Mouse (Mus musculus) thymus, postnatal 14 days (tissue): Measurements from ENCODE around the gene Wnt5b.
"Not testable (repeated sequence)": the region's sequence is repeated elsewhere in the genome, so short reads cannot be mapped to it uniquely, and the experiment has no call there.

Experiments used
- DNase-seq: peaks from one replicate; pipeline ENCODE4 v3.0.0; 2021

The Wnt5b gene

GRCm38 (mm10) chr6:119449060-119449499 is 95.1 kb downstream of the Wnt5b start:
- DNase-seq = peak; percentile 67

DNA sequence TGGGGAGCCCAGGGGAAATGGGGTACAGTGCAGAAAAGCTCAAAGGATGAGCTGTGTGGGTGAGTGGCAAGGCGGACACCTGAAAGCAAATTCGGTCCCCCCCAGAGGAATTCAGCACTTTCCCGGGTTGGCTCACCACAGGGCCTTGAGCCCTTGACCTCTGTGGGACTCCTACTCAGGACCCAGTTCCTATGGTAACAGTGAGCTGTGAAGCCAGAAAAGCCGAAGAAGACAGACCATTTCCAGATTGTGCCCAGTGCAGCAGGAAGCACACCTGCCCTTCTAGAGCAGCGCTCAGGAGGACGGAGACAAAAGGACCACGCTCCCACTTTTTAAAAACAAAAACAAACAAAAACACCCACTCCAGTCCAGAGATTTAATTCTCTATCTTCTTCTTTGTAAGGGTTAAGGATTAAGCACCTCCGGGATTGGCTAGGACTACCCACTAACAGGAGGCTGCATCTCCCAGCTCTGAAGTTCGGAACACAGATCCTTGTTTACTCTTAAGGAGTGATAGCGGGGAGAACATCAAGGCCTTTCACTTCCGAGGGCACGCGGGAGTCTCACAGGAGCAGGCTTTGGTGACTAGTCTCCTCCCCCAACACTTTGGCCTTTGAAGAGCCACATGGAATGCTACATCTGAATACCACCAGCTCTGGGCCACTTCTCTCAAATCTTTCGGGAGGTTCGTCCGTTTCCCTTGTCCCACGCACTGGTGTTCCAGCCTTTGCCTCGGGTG is 95.7 kb downstream of the Wnt5b start:
- DNase-seq = no peak

DNA sequence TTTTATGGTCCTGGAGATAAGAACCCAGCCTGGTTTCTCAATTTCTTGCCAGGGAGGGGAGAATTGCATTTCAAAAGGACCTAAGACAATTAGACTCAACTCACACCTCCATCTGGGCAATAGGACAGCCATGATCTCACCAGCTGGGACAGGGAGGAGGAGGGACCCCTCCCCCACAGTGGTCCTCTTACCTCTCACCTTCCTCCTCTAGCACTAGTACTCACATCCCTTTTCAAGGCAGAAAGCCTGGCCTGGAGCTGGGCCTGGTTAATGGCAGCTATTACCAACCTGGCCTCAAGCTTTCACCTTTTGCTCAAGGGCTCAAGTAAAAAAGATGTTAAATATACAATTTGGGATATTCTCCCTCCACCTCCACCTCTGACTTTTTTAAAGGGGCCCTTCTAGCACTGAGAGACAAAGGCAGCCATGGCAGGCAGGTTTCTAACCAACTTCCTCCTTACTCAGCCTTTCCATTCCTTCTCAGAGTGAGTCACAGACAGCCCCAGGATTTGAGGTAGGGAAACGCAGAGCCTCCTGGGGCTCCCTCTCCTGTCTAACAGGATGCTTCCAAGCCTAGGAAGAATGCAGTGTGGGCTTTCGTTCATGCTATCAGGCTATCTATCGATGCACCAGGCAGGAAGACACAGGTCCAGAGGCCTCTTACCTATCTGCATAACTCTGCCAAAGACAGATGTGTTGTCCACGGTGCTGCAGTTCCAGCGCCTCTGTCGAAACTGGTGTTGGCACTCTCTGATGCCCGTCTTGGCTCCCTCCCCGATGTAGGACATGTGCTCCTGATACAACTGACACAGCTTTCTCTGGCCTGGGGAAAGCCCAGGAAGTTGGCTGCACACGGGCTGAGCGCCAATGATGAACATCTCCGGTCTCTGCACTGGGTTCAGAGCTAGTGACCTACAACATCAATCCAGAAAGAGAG is 98.2 kb downstream of the Wnt5b start:
- no peak for DNase-seq

GRCm38 (mm10) chr6:119443742-119444645 is 100.2 kb downstream of the Wnt5b start:
- peak; percentile 81 for DNase-seq

DNA sequence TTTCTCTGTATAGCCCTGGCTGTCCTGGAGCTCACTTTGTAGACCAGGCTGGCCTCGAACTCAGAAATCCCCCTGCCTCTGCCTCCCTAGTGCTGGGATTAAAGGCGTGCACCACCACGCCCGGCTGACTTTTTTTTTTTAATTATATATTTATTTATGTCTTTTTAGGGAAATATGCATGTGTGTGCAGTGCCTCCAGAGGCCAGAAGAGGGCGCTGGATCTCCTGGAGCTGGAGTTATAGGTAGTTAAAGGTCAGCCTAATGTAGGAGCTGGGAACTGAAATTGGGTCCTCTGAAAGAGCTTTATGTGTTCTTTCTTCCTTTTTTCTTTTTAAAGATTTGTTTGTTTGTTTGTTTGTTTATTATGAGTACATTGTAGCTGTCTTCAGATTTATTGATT is 101.4 kb downstream of the Wnt5b start:
- not testable (repeated sequence) for DNase-seq

DNA sequence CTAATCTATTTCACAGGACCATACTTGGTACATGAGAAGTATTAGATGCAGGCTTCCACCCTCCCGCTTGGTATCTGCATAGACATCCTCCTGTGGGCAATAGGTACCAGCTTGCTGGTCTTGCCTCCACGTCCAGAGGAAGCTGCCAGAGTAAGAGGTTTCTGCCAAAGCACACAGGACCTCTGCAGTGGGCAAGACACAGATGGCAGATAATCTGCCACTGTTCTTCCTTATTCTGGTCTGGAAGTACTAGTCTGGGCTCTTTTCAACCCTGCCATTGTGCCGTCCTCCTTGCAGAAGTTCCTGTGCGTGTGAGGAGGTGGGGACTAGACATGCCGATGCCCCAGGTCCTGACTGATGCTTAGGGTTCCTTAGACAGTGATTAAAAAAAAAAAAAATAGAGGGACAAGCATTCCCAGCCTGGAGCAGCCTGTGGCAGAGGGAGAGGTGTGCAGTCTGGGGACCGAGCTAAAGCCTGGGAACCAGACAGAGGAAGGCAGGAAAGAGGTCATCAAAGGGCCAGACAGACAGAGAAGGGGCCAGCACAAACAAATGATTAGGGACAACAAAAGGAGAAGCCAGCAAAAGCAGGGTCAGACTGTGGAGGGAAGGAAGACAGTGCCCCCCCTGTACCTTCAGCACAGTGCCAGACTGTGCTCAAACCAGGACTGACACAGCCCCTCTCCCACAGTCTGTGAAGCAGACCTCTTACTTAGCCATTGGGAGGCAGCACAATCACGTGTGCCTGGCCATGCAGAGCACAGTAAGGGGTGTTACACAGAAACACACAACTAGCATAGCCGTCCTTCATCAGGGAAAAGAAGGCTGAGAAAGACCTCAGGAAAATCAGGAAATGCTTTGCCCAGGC is 106.0 kb downstream of the Wnt5b start:
- no peak for DNase-seq

DNA sequence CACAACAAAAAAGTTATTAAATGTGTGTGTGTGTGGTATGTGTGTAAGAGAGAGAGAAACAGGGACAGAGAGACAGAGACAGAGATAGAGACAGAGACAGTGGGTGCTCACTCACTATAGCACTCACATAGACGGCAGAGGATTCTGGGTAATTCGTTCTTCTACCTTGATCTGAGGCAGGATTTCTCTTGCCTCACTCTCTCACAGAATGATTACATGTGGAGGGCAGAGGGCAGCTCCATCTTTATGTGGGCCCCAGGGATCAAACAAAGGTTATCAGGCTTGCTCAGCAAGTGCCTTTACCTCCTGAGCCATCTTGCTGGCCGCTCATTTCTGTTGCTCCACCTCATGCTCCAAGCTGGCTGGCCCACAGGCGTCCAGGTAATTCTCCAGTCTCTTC is 109.8 kb downstream of the Wnt5b start:
- DNase-seq = no peak

GRCm38 (mm10) chr6:119431751-119432324 is 112.3 kb downstream of the Wnt5b start:
- DNase-seq = no peak

- peak; percentile 47 for DNase-seq
Observed at GRCm38 (mm10) chr6:119430508-119430907, 113.6 kb downstream of the Wnt5b start.

DNA sequence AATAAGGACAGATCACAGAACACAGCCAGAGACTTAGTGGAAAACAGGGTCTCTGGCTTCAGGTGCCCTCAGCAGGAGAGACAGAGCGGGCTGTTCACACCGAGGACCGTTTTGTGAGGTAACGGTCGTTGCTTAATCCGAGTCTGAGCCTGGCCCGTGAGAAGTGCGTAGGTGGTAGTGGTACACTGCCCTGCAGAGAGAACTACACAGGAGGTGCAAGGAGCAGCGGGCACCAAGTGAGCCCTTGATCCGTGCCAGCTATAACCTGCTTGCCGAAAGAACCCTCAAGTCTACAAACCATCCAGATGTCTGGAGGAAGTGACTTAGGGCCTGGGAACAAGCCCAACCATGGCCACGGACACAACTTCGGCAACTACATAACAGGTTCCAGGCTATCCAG is 114.8 kb downstream of the Wnt5b start:
- no peak for DNase-seq

DNA sequence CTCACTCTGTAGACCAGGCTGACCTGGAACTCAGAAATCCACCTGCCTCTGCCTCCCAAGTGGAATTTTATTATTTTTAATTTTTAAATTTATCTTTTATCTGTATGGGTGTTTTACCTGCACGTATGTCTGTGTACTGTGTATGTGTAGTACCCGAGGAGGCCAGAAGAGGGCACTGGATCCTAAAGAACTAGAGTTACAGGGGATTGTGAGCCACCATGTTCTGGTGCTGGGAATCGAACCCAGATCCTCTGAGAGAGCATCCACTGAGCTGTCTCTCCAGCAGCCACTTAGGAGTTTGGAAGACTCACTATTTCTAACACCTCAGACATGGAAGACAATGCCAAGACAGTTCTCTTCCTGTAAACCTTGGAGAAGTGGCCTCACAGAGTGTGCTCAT is 115.5 kb downstream of the Wnt5b start:
- DNase-seq = peak; percentile 66

- no peak for DNase-seq
Observed at GRCm38 (mm10) chr6:119421001-119421400, 123.1 kb downstream of the Wnt5b start.

DNA sequence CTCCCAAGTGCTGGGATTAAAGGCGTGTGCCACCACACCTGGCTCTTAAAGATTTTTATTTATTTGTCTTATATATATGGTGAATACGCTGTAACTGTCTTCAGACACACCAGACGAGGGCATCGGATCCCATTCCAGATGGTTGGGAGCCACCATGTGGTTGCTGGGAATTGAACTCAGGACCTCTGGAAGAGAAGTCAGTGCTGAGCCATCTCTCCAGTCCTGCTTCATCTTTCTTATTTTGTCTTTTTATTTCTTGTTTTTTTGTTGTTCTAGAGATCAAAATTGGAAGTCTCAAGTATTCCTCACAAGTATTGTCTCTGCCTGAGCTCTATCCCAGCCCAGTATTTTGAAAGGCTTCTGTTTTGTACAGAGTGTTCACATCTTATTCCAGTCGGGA is 123.8 kb downstream of the Wnt5b start:
- no peak for DNase-seq

GRCm38 (mm10) chr6:119419412-119419811 is 124.7 kb downstream of the Wnt5b start:
- DNase-seq = no peak

GRCm38 (mm10) chr6:119418392-119419251 is 125.5 kb downstream of the Wnt5b start:
- no peak for DNase-seq

DNA sequence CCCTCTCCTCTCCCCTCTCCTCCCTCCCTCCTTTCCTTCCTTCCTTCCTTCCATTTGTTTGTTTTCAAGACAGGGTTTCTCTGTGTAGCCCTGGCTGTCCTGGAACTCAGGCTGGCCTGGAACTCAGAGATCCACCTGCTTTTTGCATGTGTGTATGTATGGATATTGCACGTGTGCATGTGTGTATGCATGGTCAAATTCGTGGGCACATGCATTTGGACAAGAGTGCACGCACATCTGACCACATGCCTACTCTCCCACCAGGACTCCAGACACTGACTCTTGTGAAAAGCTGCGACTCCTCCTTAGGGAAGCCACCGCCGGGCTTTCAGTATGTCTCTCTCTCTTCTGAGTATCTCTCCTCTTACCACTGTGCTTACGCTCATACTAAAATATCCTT is 126.3 kb downstream of the Wnt5b start:
- DNase-seq = no peak

GRCm38 (mm10) chr6:119417354-119417753 is 126.8 kb downstream of the Wnt5b start, which contains the start of gene Adipor2:
Adipor2 (minus strand) TSS chr6:119417704.
- DNase-seq = peak; percentile 22

DNA sequence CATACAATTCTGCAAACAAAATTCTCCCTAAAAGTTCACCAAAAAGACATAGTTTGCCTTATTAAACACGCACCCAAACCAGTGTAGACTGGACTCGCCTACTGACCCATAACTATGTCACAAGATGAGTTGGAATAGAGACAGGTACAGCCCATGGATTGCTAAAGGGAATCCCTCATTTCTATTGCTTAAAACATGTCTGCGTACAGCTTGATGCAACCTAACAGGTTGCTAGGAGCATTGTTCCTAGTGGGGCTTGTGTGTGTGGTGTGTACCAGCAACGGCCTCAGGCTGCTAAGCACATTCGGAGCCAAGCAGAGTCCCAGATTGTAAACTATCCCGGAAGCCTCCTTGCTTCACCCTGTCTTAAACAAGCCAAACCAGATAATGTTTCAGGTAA is 127.5 kb downstream of the Wnt5b start:
- DNase-seq = no peak

DNA sequence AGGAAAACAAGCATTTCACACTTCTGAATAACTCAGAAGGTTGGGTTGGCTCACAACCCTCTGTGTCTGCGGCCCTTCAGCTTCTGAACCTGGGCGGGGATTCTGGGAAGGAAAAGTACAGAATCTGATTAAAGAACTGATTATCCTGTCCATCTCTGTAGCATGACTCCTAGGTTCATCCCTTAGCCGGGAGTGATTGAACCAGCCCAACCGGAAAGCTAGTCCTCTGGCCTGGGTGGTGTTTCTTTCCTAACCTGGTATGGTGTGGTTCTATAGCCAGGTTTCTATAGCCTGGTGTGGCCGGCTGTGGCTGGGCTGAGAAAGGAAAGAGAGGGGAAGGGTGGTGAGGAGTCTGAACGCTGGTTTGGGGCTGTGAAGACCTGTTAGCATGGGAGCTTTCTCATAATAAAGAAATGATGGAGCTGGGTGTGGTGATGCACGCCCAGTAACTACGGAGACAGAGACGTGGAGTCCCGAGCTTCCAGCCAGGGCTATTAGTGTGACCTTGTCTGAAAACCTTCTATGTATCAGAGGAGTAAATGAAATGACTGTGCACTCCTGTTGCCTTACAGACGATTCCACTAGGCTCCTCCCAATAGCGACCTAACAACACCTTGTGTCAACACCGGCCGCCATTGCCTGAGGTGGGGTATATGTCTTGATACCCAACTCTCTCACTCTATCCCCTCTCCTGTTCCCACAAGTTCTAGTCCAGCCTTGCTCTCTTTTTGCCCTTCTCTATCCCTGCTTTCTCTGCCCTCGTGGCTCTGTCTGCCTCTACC is 129.7 kb downstream of the Wnt5b start:
- no peak for DNase-seq

DNA sequence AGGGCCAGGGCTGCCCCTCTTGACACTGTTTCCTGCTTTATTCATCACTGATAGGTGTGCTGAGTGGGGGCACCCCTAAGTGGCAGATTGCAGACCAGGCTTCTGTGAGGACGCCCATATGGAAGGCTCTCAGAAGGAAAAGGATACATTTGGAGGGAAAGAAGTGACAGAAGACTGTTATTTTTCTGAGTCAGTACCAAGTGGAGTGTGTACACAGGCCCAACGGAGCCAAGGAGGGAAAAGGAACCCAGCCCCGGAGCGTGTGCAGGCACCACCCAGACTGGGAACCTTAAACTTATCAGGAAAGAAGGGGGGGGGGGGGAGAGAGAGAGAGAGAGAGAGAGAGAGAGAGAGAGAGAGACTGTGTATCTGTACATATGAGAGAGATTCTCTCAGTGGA is 131.6 kb downstream of the Wnt5b start:
- no peak for DNase-seq
